Mouse (Mus musculus): Measurements from ENCODE around the gene Klhl24.

Klhl24 gene

DNA sequence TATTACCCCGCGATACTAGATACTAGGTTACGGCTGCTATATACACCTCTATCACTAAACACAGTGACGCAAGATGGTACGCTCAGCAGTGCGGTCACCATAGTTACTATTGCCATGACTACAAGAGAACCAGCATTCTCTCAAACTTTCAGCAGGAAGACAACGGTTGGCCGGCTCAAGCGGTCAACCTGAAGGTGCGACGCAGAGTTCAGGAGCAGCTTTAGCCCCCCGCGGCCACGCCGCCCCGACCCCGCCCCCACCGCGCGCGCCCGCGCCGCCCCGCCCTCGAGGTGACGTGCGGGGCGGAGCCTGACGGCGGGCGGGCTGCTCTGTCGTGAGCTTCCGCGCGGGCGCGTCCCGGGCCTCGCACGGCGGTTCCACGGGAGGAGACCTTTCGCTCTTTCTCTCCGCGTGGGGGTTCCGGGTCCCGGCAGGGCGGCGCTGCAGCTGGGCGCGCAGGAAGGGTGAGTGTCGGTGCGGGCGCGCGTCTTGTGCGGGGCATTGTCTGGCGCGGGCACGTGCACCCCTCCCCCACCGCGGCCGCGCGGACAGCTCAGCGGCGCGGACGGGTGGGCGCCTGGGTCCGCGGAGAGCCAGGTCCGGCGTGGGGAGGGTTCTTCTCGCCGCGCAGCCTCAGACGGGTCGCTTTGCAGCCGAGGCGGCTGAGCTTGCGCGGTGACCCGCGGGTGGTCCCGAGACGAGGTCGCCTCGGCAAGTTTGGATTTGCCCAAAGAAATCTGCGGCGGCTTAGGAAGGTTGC lies 43.6 kb downstream of the Klhl24 start, which contains the start of gene Yeats2:
Gene Yeats2, plus strand, starts transcription at position 292 of the 760 bp plus-strand sequence.
- in situ Hi-C loops (cut with MboI, MseI) = no loop called here

DNA sequence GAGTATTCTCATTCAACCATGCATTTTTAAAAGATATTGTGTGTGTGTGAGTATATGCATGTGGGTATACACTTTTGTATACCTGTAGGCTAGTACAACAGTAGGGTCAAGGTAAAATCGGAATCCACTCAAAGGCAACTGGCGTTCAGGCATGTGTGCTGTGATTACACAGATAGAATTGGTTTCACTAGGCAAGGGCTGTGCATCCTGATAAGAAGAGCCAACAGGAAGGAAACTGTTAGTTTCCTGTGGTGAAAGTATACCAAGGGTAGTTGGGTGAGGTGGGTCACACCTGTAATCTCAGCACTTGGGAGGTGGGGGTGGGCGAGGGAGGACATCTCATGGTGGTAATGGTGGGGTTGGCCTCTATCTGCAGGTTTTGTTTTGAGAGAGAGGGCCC lies 47.2 kb downstream of the Klhl24 start:
- in situ Hi-C loops (cut with MboI, MseI) = no loop called here

DNA sequence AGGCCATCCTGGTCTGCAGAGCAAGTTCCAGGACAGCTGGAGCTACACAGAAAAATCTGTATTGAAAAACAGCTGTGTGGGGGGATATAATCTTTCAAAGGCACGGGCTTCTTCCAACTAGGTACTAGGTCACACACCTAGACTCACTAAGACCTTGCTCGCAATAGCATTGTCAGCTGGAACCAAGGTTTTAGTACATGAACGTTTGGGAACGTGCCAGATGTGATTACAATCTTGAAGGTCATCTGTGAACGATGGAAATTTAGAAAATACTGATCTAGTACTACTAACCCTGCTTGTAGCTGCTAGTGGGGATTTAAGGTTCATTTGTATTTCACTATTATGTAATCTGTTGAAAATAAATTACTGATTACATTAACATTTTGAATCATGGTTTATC lies 54.6 kb downstream of the Klhl24 start:
- in situ Hi-C loops (cut with MboI, MseI) = no loop called here

DNA sequence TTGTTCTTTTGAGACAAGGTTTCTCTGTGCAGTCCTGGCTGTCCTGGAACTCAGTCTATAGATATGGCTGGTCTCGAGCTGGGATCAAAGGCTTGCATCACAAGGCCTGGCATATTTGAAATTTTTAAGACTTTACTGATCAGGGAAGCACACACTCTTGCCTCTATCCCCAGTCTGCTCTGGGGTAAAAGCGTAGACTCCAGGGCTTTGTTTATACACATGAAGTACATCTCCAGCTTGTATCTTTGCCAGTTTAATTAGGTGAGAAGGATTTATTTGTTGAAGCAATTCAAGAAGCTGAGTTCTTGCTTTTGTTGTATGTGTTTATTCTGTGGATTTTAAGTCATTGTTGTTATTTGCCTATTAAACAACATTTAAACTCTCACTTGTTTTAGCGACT lies 56.4 kb downstream of the Klhl24 start:
- in situ Hi-C loops (cut with MboI, MseI) = no loop called here

DNA sequence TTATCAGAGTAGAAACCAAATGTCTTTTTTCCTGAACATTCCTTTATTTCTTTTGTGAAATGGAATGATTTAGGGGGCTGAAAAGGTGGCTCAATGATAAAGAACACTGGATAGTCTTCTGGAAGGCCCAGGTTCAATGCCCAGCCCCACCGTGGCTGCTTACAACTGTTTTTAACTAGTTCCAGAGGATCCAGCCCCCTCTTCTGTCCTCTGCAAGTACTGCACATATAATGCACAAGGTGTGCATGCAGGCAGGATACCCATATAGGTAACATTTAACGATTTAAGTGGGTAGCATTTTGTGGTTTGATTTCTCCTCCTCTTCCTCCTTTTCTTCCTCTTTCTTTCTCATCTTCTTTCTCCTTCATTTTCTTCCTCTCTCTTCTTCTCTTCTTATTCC lies 62.8 kb downstream of the Klhl24 start:
- in situ Hi-C loops (cut with MboI, MseI) = no loop called here

DNA sequence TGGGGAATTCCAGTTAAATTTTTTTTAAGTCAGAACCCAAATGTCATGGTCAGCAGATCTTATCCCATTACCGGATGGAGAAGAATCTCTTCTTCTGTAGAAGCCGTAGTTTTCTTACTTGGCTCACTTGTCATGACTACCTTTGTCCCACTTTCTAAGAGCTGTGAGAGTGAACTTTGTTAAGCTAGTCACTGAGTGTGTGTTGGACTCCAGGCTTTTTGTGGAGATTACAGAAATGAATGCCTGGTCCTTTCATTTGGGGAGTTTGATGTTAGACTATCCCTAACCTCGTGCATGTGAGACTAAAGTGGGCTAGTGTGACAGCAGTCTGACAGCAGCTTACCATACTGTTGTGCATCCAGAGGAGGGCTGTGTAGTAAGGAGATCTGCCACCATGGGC lies 71.7 kb downstream of the Klhl24 start:
- in situ Hi-C loops (cut with MboI, MseI) = no loop called here

DNA sequence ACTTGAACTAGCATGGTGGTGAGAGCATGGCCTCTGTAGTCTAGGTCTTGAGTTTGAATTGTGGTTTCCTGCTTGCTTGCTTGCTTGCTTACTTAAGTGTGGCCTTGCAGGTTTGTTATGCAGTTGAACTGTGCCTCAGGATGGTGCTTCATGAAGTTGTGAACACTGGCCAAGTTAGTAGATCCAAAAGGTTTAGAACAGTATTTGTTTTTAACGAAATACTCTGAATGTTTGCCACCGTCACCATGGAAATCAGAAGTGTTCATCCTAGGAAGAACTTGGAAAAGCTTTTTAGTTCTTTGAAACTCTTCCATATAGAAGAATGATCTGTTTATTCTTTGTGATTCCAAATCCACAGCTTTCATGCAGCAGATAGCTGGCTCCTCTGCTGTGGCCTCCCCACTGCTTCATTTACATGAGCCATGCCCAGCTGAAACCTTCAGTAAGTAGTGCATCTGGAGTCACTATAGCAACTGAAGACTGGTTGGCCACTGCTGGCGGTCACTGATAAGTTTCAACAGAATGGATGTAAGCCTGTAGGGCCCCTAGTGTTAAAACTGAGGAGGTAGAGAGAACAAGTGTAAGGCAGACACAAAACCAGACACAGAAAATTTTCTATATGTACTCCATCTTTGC lies 72.2 kb downstream of the Klhl24 start:
- in situ Hi-C loops (cut with MboI, MseI) = no loop called here

Data from T-helper 17 cell (primary cell).